Mouse (Mus musculus) embryonic fibroblast, embryonic 13.5 days (primary cell): Measurements from ENCODE around the gene Imp3. TPM values are rescaled to one million over a fixed set of nuclear protein-coding genes. Genes with fewer than 3 reads are reported as not detected.
A peak's percentile ranks its signal among the peaks of the same experiment; 100 is the strongest.

Experiments used
- H3K27ac ChIP-seq: 2 replicates; pipeline ENCODE4 v1.5.1; 2012; ENCODE audit warnings: low read length, control low read depth, inconsistent platforms; ENCODE audit not compliant: insufficient read depth
- H3K4me1 ChIP-seq: 2 replicates; pipeline ENCODE4 v1.6.1; 2011; ENCODE audit warnings: low read length; ENCODE audit not compliant: control insufficient read depth, insufficient read depth
- H3K4me3 ChIP-seq: 2 replicates; pipeline ENCODE4 v1.5.1; 2011; ENCODE audit warnings: mild to moderate bottlenecking, control low read depth, low read length; ENCODE audit not compliant: insufficient read depth
- CTCF ChIP-seq: IDR thresholded peaks from 2 replicates; pipeline ENCODE4 v1.5.1; 2011; ENCODE audit warnings: mild to moderate bottlenecking, control low read depth, low read length, moderate library complexity, borderline replicate concordance; ENCODE audit not compliant: insufficient read depth
- POLR2A ChIP-seq: IDR thresholded peaks from 2 replicates; pipeline ENCODE4 v1.6.1; 2011; ENCODE audit warnings: low read depth, mild to moderate bottlenecking, control low read depth, low read length, moderate library complexity
- polyA plus RNA-seq: library from polyadenylated mRNA; stranded (reverse); fragments of >200 nt; gene quantifications from 2 replicates; pipeline ENCODE4 v1.2.4, GENCODE M21; 2011; ENCODE audit warnings: low read depth; ENCODE audit not compliant: missing spikeins, insufficient read length

The Imp3 gene
- polyA plus RNA-seq, 1 experiment = 107 TPM

- H3K4me3 ChIP-seq = no peak overlapping the region
- peaks cover 11% of the 10 kb centered on the region; the same call in 1 of the 2 replicates for H3K4me1 ChIP-seq
- TF ChIP-seq CTCF (no peak), POLR2A (no peak)
- H3K27ac ChIP-seq = no peak overlapping the region
Observed at GRCm38 (mm10) chr9:56917131-56917530, 20.1 kb upstream of the Imp3 start.

GRCm38 (mm10) chr9:56918466-56918865 is 18.8 kb upstream of the Imp3 start:
- no peak for TF ChIP-seq POLR2A
- TF ChIP-seq CTCF = no peak
- Histone ChIP-seq H3K4me1 (peaks cover 14% of the 10 kb centered on the region; the same call in 1 of the 2 replicates), H3K4me3 (no peak overlapping the region), H3K27ac (no peak overlapping the region)

- Histone ChIP-seq H3K4me3 (no peak overlapping the region), H3K4me1 (peaks cover 8% of the 10 kb centered on the region), H3K27ac (no peak overlapping the region)
- TF ChIP-seq POLR2A (no peak), CTCF (no peak)
Observed at GRCm38 (mm10) chr9:56922746-56923145, 14.5 kb upstream of the Imp3 start.

GRCm38 (mm10) chr9:56923841-56924650 is 13.2 kb upstream of the Imp3 start:
- TF ChIP-seq POLR2A (no peak; the same call in 1 of the 2 replicates), CTCF (no peak)
- Histone ChIP-seq H3K4me1 (peaks cover 8% of the 10 kb centered on the region), H3K27ac (peak overlapping the region; percentile 48), H3K4me3 (peak overlapping the region; percentile 82)

GRCm38 (mm10) chr9:56924651-56925027 is 12.6 kb upstream of the Imp3 start:
- H3K4me3 ChIP-seq = peak overlapping the region; percentile 82
- peak overlapping the region; percentile 56 for H3K27ac ChIP-seq
- peaks cover 8% of the 10 kb centered on the region for H3K4me1 ChIP-seq
- TF ChIP-seq CTCF = no peak
- peak; percentile 29; the same call in 1 of the 2 replicates for TF ChIP-seq POLR2A

- Histone ChIP-seq H3K4me3 (peak overlapping the region; percentile 82), H3K27ac (peak overlapping the region; percentile 56), H3K4me1 (peaks cover 8% of the 10 kb centered on the region)
- no peak for TF ChIP-seq CTCF
- TF ChIP-seq POLR2A = no peak
Observed at GRCm38 (mm10) chr9:56925291-56926024, 11.8 kb upstream of the Imp3 start.

- peaks cover 8% of the 10 kb centered on the region for H3K4me1 ChIP-seq
Observed at GRCm38 (mm10) chr9:56926025-56926360, 11.3 kb upstream of the Imp3 start.

GRCm38 (mm10) chr9:56926387-56926786 is 10.9 kb upstream of the Imp3 start:
- Histone ChIP-seq H3K4me3 (peak overlapping the region; percentile 82), H3K4me1 (peaks cover 8% of the 10 kb centered on the region), H3K27ac (peak overlapping the region; percentile 95)
- TF ChIP-seq POLR2A (no peak), CTCF (no peak)

More at GRCm38 (mm10) chr9:56926025-56926360, 11.3 kb upstream of the Imp3 start:
- Histone ChIP-seq H3K4me3 (peak overlapping the region; percentile 82), H3K27ac (no peak overlapping the region)
- TF ChIP-seq POLR2A (no peak), CTCF (no peak)

GRCm38 (mm10) chr9:56927191-56928012 is 9.9 kb upstream of the Imp3 start:
- Histone ChIP-seq H3K4me1 (peaks cover 8% of the 10 kb centered on the region), H3K4me3 (peak overlapping the region; percentile 82), H3K27ac (peak overlapping the region; percentile 95)
- TF ChIP-seq CTCF = no peak
- TF ChIP-seq POLR2A = peak; percentile 41
